Mouse (Mus musculus): ENCODE measurements around the gene Cxcr6. TPM values are rescaled to one million over a fixed set of nuclear protein-coding genes. Genes with fewer than 3 reads are reported as not detected.
"Not testable (repeated sequence)": the region's sequence is repeated elsewhere in the genome, so short reads cannot be mapped to it uniquely, and the experiment has no call there.

The Cxcr6 gene
- not detected for total RNA-seq (2022)

DNA sequence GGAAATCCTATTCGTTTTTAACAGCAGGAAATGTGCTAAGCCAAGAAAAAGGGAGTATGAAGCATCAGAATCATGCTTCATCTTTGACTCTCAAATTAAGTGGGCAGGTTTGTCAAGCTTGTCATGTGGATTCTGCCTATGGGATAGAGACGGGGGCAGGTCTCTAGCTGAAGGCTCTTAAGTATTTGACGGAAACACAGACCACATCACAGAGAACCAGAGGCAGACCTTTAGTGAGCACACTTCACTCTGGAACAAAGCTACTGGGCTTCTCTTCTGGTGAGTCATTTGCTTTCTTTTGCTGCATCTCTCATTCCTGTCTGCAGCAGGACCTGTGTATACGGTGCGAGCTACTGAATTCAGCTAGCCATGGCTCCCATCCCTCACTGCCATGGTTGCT is at the start of gene Cxcr6:
Cxcr6 (plus strand) TSS at position 209 of the 400 bp plus-strand sequence.
- no peak for DNase-seq (ENCODE audit: low spot score in 2 of 2)

DNA sequence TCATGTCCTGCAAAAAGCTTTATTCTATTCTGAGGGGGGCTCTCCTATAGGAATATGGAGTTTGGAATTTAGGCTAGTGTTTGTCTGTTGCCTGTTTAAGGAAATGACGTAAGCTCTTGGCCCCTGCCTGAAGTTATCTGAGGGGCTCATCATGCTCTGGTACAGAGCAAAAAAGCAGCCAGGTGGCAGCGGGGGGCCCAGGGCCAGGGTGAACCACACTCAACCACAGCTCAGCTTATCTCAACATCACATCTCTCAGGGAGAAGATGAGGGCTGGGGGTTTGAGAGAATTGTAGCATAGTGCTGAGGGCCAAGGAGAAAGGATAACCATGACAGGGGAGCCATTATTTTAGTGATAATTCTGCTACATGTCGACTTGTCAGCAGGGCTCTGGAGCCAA is 49.5 kb upstream of the Cxcr6 start:
- no peak for DNase-seq (ENCODE audit: low spot score in 2 of 2)

DNA sequence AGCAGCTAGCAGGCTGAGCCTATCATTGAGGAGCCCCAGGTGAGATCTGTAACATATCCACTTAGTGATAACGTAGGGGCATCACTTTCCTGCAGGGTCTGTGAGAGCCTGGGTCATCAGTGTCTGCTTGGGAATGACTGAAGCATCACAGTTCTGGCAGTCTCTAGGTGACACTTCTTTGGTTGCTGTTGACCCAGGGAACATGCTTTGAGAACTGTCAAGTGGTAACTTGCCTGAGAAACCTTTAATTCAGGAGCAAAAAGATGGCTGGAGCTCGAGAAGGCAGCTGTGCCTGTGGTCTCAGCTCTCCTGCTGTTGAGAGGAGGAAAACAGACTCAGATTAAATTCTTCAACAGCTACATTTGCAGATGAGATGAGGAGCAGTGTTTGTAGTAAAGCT is 48.9 kb upstream of the Cxcr6 start:
- no peak for DNase-seq (ENCODE audit: low spot score in 2 of 2)

- DNase-seq (ENCODE audit: low spot score in 2 of 2): no peak
These were observed 48.1 kb upstream of the Cxcr6 start for GRCm38 (mm10) chr9:123758156-123758555.

GRCm38 (mm10) chr9:123758645-123759044 is 47.6 kb upstream of the Cxcr6 start:
- DNase-seq (ENCODE audit: low spot score in 2 of 2): no peak

DNA sequence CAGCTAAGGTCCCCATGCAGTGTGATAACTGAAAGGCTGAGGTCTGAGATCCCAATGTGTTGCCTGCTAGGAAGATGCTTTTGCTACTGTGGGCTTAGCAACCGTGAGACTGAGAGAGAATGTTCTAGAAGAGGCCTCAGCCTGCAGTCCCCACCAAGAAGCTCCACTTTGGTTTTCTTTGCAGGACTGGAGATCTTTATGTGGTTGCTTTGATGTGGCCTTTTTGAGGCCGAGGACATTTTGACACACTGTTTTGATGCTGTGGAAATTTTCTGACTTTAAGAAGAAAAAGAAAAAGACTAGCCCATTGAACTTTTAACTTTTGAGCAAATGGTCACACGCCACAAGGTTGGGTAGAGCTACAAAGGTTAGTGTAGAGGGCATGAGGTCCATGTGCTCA is 45.5 kb upstream of the Cxcr6 start:
- no peak for DNase-seq (ENCODE audit: low spot score in 2 of 2)

DNA sequence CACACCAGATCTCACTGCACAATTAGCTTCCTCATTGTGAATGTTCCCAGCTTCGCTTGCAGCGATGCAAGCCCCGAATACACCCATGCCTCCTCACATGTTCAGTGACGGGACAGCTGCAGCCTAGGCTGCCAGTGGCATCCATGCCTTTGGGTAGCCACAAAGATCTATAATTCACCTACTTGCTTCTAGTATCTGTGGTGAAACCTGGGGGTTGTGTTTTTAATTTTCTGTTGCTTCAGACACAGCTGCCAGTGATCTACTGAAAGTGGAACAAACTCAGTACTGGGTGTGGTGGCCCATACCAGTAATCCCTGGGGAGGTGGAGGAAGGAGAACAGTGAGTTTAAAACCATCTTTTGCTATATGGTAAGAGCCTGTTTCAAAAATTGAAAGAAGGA is 43.4 kb upstream of the Cxcr6 start:
- DNase-seq (ENCODE audit: low spot score in 2 of 2): no peak

- no peak for DNase-seq (ENCODE audit: low spot score in 2 of 2)
These were observed 42.5 kb upstream of the Cxcr6 start for GRCm38 (mm10) chr9:123763771-123764170.

- no peak for DNase-seq (ENCODE audit: low spot score in 2 of 2)
These were observed 39.3 kb upstream of the Cxcr6 start for GRCm38 (mm10) chr9:123766996-123767395.

DNA sequence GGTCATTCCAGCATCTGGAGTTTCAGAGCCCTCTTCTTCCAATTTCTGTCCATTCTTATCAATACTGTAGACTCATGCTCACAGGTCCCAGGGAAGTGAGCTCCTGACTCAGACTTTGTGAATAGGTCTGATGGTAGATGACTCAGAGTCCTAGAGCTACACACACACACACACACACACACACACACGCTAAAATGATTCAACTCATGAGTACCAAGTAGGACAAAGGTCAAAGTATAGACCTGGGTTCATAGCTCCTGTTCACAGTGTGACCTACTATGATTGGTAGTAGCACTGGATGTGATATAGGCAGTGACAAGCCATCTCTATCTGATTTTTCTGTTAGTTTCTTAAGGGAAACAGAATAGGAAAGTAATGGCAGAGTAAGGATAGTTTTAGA is 37.8 kb upstream of the Cxcr6 start:
- DNase-seq (ENCODE audit: low spot score in 2 of 2): no peak

DNA sequence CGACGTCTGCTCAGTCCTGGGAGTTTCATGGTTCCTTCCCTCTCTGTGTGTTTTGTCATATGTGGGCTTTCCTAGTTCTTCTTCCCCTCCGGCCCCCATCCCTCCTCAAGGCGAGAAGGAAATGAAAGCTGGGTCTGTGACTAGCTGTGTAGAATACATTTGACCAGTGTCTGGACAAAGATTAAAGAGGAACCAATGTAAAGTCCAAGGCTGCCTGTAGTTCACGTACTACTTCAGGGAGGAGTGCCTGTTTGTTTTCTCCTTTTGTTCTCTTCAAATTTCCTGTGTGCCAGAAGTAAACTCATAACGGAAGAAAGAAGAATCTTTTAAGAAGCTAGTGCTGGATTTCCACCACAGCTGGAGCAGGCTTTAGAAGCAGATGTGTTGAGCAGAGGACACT is 36.7 kb upstream of the Cxcr6 start:
- DNase-seq (ENCODE audit: low spot score in 2 of 2): no peak

GRCm38 (mm10) chr9:123773299-123773698 is 33.0 kb upstream of the Cxcr6 start:
- not testable (repeated sequence) for DNase-seq (ENCODE audit: low spot score in 2 of 2)

DNA sequence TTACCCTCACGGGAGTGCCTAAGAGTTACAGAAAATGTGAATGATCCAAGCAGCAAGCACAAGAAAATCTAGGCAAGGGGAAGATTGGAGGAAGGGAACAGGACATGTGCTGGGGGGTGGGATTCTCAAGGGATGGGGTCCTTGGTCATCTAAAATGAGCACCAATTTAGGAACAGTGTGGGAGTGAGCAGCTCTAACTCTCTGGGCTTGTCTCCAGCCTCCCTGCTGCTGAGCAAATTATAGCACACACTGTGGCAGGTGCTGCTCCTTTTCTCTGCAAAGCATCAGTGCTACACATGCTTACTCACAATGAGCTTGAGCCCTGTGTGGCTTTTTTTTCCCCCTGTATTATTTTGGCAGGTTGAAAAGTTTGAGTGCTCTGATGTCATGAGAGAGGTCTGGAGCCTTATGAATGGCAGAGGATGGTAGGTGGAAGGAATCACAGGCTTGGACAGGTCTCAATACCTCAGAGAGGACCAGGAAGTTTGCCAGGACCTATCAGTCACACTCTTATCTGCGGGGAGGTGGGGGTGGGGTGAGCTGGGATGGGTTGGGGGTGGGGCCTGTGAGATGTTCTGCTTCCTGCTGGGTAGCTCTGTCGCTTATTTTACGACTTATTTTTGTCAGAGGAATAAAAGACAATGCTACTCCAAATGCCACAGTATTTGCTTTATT is 17.3 kb upstream of the Cxcr6 start:
- DNase-seq (ENCODE audit: low spot score in 2 of 2): no peak

DNA sequence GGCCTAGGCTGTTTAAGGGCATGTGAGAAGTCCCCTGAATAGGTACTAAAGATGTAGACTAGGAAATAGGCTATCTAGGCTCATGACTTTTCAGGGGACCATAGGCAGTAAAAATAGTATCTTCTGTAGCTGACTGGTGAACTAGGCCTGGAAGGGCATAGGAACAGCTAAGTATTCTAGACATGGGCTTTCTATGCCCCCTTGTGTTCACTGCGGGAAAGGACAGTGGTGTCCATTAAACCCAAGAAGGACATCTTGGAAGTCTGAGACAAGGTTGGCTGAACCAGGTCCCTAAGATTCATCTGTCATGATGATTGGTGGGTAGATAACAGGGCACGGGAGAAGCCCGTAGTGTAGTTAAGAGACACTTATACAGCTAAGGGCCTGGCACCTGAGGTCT is 10.1 kb upstream of the Cxcr6 start:
- DNase-seq (ENCODE audit: low spot score in 2 of 2): peak in 1 of 2 experiments; percentile 7

DNA sequence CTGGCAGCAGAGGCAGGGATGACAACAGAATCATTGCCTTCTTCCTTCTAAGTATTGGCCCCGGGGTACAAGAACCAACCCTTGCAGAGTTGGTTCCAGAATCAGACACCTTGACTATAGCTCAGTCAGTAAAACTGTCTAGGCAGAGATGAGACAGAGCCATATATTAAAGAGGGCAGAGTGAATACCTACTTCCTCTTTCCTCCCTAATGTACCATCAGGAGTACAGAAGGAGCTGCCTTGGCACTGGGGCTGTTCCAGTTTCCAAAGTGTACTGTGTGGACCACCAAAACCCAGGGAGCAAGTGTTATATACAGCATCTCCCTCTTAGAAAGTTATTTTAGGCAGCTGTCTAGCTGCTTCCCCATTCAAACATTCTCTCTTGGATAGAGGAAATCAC is 4.7 kb upstream of the Cxcr6 start:
- DNase-seq (ENCODE audit: low spot score in 2 of 2): no peak

GRCm38 (mm10) chr9:123802421-123802820 is 3.9 kb upstream of the Cxcr6 start:
- DNase-seq (ENCODE audit: low spot score in 2 of 2): no peak

GRCm38 (mm10) chr9:123802896-123803295 is 3.4 kb upstream of the Cxcr6 start:
- DNase-seq (ENCODE audit: low spot score in 2 of 2): no peak

GRCm38 (mm10) chr9:123805241-123805640 is 1.0 kb upstream of the Cxcr6 start:
- DNase-seq (ENCODE audit: low spot score in 2 of 2): no peak

GRCm38 (mm10) chr9:123808583-123808982 is 2.3 kb downstream of the Cxcr6 start:
- no peak for DNase-seq (ENCODE audit: low spot score in 2 of 2)

DNA sequence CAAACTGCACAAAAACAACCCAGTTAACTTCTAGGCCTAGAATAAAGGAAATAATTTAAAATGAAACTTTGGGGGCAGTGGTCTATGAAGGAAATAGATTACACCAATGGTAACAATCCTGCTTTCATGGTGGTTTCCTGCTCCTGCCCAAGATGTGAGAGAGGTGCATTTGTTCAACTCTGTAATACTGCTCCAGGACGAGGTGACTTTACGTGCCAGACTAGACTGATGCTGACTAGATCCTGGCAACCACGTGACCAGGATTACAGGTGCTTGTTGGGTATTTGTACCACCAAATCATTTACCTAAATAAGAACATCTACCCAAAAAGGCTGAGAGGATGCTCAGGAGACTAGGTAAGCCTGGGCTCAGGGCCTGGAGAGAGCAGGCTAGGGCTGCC is 5.6 kb downstream of the Cxcr6 start:
- DNase-seq (ENCODE audit: low spot score in 2 of 2): no peak

DNA sequence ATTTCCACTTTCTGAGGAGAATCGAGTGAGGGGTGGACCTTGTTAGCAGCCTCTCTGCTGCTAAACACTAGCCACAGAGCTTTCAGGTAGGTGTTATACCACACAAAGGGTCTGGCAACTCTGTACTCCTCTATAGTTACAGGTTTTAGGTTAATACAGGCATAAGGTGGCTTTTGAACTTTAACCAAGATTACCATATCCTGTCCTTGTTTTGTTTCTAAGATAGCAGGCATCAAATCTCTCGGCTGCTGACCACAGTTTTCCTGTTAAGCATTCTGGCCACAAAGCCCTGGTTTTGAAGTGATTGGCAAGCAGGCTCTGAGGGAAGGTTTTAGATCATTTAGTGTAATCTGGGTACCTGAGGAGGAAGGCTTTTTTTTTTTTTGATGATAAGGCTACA is 8.1 kb downstream of the Cxcr6 start:
- DNase-seq (ENCODE audit: low spot score in 2 of 2): no peak

- no peak for DNase-seq (ENCODE audit: low spot score in 2 of 2)
These were observed 8.5 kb downstream of the Cxcr6 start for GRCm38 (mm10) chr9:123814821-123815220.

DNA sequence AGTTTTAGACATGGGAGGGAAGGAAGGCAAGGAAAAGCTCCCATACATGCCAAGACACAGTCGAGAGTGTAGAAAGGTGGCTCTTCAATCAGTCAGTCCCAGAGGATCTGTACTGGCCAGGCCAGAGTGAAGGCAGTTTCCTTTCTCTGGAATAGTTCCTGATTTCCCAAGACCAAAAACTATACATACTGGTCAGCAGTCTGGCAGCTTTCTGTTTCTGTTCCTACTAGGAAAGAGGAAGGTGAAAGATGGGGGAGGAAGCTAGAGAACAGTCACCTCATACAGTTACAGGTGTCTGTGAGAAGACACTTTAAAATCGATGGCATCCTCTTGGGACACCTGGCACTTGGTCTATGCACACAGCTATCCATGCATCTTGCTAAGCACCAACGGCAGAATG is 9.2 kb downstream of the Cxcr6 start:
- no peak for DNase-seq (ENCODE audit: low spot score in 2 of 2)

DNA sequence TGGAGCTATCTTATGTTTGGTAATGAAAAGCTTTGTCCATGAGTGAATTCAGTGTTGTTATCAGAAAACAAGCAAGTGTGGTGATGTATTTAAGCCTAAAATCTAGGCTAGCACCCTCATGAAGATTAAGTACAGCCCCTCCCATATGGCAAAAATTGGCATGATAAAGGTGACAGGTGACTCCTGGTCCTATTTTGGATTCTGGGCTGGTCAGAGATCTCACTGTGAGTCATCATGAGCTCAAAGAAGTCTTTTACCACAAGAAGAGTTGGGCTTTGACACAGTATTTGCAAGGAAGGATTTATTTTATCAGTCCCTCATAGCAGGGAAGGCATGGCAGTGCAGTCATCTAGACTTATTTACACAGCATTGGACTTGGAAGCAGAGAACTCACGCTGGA is 9.7 kb downstream of the Cxcr6 start:
- no peak for DNase-seq (ENCODE audit: low spot score in 2 of 2)
